Mouse (Mus musculus) embryonic fibroblast, embryonic 13.5 days (primary cell): Measurements from ENCODE around the gene Tcl1b3.

Experiments used
- CTCF ChIP-seq: IDR thresholded peaks from 2 replicates; pipeline ENCODE4 v1.5.1; 2011; ENCODE audit warnings: mild to moderate bottlenecking, control low read depth, low read length, moderate library complexity, borderline replicate concordance; ENCODE audit not compliant: insufficient read depth
- POLR2A ChIP-seq: IDR thresholded peaks from 2 replicates; pipeline ENCODE4 v1.6.1; 2011; ENCODE audit warnings: low read depth, mild to moderate bottlenecking, control low read depth, low read length, moderate library complexity

GRCm38 (mm10) chr12:105224621-105225320, 33.9 kb downstream of the Tcl1b3 start:
- no peak for TF ChIP-seq POLR2A
- TF ChIP-seq CTCF, result no peak
